Mouse (Mus musculus) left cerebral cortex, postnatal 36 days (tissue): ENCODE measurements around the gene Notch3. TPM values are rescaled to one million over a fixed set of nuclear protein-coding genes. Genes with fewer than 3 reads are reported as not detected.

ENCODE experiments used
- DNase-seq, 2 experiments: peaks; one replicate each; pipeline ENCODE4 v3.0.0; 2021 to 2022; ENCODE audit warnings: low spot score in 2 of 2, mixed read lengths in 1 of 2
- intact Hi-C: fragments of 180-260 bp; cut with DNase I; formaldehyde crosslinking; loops from one replicate; pipeline ENCODE4 v1.15.1; 2025
- total RNA-seq, 2 experiments: library from RNA; stranded (reverse); gene quantifications; 2 replicates each; pipeline ENCODE4 v1.2.3; 2021

The Notch3 gene
- total RNA-seq, 2 experiments from 2014 or later: 7.7 to 10.8 TPM

DNA sequence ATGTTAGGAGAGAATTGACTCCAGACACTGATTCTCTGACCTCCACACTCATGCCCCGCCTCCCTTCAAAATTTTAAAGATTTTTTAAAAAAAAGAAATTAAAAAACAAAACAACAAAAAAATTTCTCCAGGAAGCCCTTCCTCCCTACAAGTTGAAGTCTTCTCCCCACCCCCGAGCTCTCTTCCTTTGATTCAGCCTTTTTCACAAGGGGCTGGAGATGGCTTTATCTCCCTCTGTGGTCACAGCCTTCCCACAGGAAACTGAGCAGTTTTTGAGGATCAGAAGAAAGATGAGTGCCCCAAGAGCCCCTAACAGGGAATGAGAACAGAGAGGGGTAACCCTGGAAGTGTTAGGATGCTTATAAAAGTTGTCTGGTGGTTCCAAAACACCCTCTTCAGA, 5.8 kb upstream of the Notch3 start:
- DNase-seq: no peak
- intact Hi-C loops: no loop called here

DNA sequence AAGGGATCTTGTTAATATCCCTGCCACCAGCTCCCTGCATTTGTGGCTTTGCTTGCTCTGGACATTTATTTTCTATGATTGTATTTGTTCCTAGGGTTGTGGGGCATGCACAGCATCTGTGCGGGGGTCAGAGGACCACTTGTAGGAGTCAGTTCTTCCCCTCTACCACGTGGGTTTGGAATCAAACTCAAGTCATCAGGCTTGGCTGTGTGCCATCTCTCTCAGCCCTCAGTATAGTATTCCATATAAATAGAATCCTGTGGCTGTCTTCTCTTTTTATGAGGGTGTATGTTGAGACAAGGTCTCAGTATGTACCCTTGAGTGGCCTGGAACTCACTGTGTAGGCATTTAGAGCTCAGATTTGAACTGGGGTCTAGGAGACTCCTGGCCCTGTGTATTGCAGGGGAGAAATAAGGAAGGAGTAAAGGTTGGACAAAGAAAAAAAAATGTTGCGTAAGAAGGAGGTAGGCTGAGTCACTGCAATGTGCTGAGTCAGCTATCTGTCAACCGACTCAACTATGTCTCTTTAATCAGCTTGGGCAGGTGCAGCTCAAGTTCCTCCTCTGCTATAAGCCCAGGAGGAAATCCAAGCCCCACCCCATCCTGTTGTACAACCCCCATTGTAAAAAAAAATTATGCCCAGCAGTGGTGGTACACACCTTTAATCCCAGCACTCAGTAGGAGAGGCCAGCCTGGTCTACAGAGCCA, 3.0 kb upstream of the Notch3 start:
- intact Hi-C loops: no loop called here
- no peak for DNase-seq

DNA sequence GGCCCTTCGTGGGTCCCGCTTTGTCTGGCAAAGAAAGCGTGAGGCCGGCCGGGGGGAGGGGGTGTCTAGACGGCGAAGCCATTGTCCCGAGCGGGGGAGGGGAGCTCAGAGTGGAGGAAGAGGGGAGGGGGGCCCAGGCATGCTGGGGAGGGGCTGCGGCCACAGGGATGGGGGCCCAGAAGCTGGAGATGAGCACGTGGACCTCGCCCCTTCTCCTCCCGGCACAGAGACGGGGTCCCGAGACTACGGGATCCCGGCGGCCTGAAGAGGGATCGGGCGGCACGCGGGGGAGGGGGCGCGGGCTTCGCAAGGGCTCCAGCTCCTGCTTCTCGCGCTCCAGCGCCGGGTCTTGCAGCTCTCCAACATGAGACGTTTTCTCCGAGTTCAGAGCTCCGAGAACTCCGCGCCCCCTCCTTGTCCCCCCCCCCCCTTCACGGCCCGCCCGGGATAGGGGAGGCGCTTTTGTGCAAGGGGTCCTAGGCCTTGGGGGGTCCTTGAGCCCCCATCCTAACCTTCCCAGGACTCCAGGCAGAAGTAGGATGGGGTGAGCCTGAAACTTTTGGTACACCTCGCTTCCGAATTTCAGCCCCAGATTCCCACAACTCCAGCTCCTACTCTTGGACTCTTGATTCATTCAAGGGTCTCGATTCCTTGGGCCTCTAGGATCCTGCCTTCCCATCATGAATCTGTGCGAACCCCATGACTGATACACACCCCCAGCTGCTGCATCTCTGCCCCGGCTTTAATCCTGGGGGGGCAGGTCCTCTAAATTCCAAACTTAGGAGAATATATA, 653 bp downstream of the Notch3 start:
- DNase-seq: no peak
- intact Hi-C loops: no loop called here

DNA sequence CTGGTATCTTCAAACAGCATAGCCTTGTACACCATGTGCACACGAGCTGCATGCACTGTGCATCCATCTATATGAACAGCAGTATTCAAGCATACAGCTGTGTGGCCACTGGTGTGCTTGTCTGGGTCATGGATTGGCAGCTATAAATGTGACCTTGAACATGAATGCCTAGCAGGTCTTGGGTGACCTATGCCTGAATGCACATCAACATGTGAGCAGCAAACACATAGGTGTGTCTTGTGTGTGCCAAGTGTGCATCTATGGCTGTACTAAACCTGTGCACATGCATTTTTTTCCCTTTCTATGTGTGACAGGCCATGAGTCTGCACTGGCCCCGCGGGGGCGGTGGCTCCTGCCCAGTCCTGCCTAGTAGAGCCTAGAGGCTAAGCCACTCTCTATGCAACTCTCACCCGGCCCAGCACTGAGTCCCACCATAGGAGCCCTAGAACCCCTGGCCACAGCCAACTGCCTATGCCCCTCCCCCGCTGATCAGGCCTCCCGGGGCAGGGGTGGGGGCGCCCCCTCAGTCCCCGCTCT, 1.3 kb downstream of the Notch3 start:
- no peak for DNase-seq
- intact Hi-C loops: no loop called here

DNA sequence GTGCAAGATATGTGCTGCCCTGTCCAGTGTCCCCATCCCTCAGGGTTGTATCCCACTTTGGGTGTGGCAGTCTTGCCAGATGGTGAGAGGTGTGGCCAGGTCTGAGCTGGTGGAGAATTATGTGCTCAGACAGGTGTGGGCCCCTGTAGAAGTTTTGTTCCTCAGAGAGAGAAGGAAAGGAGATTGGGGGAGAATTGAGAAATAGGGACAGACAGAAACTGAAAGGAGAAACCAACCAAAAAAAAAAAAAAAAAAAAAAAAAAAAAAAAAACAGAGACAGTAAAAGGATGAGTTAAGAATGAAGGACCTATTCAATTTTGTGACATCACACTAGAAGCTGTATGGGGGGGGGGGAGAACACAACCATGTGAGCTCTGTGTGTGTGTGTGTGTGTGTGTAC, 1.9 kb downstream of the Notch3 start:
- no peak for DNase-seq
- intact Hi-C loops: loop anchor here (5.0 kb wide), 1 partner anchor 43 kb away; no protein-coding TSS in a partner anchor

DNA sequence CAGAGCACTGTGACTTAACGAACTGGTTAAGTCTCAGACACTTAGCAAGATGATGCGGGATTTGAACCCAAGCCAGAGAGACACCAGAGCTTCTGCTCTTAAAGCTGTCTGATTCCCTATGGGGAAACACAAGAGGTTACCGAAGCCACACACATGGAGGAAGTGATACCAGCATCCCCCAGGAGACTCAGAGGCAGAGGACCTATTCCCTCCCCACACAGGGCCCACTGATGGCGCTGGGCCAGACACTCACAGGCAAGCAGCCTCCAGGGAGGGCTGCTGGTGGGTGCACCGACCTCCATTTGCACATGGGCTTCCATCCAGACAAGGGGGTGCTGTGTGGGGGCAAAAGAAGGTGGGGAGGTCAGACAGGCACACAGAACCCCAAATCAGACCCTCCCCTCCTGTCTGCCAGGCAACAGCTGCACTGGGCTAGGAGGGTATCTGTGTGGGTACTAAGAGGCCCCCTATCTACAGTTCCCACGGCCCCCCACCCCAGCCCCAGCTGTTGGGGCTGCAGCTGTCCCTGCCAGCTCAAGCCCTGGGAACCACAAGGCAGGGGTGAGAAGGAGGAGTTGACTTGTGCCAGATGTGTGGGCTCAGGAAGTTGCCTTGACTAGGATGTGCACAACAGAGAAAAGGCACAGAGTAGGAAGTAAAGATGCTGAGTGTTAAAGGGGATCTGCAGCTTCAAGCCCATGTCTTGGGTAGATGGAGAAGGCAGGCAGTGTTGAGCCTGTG, 2.6 kb downstream of the Notch3 start:
- intact Hi-C loops: loop anchor here (5.0 kb wide), 1 partner anchor 43 kb away; no protein-coding TSS in a partner anchor

DNA sequence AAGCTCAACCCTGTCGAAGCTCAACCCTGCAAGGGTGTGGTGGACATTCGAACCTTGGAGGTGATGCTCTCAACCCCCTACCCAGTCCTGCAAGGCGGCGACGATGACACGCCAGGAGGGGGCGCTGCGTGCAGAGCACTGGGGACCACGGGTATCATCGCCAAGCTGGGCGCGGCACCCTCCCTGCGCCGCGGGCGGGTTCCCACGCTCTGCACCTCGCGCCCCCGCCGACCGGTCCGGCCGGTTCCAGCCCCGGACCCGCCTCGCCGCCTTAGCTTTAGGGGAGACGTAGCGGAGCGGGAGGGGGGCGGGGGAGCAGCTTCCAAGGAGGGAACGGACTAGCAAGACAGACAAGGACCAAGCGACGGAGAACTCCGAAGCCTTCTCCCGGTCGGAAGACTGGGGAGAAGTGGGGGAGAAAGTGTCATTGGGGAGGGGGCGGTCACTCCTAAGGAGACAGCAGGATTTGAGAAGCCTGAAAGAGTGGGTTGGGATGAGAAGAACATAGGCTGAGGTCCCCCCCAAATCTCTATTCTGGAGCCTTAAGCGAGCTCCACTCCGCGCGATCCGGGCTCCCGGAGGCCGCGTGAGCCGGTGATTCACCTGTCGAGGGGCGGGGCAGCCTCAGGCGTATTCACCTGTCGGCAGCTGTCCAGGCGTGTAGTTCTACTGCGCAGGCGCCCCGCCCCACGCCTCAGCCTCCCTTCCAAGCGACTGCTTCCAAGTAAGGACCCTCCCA, 4.4 kb downstream of the Notch3 start:
- DNase-seq: peak; percentile 45 to 53
- intact Hi-C loops: loop anchor here (5.0 kb wide), 1 partner anchor 45 kb away; no protein-coding TSS in a partner anchor

More for the DNA sequence above, 2.6 kb downstream of the Notch3 start:
- no peak for DNase-seq

DNA sequence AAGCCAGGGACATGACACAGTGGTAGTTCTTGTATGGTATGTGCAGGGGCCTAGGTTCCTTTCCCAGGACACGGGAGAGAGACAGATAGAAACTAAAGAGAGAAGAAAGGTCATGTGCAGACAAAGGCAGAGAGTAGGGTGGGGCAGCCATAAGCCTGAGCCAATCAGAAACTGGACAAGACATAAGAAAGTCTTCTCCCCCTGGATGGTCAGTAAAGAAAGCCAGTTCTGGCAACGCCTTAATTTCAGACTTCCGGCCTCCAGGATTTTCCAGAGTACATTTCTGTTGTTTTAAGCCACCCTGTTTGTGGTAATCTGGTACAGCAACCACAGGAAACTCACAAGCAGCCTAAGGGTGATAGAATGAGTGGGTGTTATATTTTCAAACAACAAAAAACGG, 5.8 kb downstream of the Notch3 start:
- intact Hi-C loops: loop anchor here (5.0 kb wide), 1 partner anchor 46 kb away; no protein-coding TSS in a partner anchor

DNA sequence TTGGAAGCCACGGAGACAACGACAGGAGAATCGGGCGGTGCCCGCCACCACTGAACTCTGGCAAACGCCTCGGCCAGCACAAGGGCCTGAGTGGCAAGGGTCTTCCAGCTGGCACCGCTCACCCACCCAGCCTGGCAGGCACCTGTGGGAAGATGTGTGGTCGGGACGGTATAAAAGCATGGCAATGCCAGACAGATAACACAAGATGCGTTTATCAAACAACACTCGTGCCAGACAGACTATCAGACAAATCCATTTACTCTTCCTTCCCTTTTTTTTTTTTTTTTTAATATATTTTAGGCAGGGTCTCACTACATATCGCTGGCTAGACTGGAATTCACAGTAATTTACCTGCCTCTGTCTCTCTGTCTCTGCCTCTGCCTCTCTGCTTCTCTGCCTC, 7.8 kb downstream of the Notch3 start:
- no peak for DNase-seq
- intact Hi-C loops: no loop called here

More for the DNA sequence above, 5.8 kb downstream of the Notch3 start:
- DNase-seq: no peak

DNA sequence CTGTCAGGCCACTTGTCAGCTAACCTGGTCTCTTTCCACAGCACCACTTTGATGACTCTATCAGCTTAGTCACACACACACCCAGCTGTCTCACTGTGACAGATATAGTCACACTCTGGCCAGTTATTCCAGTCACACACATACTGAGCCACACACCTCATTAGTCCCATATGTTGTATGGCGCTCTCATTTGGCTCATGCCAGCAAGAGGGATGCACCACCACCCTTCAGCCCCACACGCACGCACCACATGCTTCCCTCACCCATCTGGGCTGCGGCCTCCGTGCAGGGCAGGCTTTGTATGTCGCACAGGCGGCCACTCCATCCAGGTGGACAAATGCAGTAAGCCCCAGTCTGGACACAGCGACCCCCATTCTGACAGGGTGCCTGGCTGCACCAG, 19.9 kb downstream of the Notch3 start:
- intact Hi-C loops: no loop called here
- peak in 1 of 2 experiments; percentile 26 for DNase-seq

DNA sequence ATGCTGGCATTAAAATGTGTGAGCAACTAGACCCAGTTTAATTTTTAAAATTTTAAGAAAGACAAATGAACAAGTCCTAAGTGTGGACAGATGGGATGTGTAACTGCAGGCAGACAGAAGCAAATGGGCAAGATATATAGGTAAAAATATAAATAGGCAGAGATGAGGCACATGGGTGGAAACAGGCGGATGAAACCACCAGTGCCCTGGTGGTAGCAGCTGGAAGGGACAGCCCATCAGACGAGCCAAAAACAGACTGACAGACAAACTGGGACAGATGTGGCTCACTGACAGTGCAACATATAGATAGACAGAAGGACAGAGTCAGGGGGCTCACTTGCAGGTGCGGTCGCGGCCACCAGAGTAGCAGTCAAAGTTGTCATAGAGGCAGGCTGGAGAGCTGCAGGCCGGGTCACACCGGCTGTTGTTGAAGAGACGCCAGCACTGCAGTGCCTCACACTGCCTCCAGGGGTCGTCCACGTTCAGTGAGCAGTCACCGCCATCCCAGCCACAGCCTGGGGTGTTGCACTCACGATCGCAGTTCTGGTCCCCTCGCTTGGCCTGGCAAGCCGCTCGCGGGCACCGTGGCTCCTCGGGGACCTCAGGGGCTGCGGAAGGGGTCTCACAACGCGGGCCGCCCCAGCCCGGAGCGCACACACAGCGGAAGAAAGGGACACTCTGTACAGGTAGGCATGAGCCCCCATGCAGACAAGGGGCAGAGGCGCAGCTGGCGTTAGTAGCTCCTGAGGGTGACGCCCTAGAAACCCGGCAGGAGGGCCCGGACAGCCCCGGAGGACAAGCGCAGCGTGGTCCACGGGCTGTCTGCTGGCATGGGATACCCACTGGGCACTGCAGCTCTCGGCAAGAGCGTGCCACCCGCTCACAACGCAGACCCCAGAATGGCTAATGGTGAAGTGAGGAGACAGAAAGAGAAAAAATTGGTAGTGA, 23.5 kb downstream of the Notch3 start:
- intact Hi-C loops: no loop called here
- peak; percentile 76 to 81 for DNase-seq

DNA sequence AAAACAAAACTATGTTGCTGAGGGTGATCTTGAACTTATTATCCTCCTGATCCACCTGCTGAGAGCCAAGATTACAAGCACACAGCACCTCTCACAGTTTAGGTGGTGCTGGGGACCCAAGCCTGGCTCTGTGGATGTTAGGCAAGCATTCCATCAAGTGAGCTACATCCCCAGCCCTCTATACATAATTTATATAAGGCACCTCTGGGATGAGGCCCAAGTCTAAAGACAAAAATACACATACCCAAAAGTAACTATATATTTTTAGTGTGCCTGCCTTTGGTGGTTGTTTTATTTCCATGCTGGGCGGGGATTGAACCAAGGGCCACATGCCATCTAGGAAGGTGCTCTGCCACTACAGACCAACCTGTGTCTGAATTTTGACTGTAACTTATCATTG, 24.4 kb downstream of the Notch3 start:
- DNase-seq: no peak
- intact Hi-C loops: no loop called here

DNA sequence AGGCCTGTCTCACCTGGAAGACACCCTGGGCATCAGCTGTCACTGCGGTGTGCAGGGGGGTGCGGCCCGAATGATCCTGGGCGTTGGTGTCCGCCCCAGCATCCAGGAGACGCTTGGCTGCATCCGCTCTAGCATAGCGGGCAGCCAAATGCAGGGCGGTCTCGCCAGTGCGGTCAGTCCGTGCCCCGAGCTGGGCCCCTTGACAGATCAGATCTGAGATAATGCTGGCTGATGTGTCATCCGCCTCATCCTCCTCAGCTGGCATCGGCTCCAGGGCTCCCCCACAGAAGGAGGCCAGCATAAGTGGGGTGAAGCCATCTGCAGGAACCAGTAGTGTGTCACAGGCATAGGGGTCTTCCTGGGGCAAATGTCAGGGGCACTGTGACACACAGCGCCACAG, 33.3 kb downstream of the Notch3 start:
- intact Hi-C loops: no loop called here
- no peak for DNase-seq

DNA sequence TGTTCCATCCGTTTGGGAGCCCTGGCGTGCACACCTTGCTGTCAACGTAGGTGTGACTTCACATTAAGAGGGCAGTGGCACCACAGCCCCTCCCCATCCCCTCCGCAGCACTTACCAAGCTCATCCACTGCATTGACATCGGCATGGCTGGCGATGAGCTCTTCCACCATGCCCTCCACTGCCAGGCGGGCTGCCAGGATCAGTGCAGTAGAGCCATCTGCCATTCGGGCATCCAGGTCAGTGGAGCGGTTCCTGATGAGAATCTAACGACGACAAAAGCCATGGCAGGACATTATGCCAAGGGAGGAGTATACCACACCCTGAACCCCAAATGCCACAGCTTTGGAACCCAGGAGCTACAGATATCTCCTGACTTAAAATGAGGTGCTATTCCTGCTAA, 34.6 kb downstream of the Notch3 start:
- DNase-seq: no peak
- intact Hi-C loops: no loop called here

DNA sequence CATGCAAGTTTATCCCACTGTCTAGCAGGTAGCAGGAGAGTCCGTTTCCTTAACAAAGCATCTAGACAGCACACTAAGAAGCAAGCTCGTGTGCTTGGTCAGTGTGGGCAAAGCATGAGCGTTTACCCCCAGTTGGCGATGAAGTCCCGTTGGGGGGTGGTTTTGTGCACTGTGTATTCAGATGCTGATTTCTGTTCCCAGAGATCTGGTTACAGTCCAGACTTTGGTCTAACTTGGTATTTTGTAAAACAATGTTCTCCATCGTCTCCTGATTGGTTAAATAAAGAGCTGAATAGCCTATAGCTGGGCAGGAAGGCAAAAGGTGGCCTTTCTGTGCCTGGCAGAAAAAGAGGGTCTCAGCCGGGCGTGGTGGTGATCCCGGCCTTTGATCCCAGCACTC, 36.1 kb downstream of the Notch3 start:
- DNase-seq: no peak
- intact Hi-C loops: no loop called here

DNA sequence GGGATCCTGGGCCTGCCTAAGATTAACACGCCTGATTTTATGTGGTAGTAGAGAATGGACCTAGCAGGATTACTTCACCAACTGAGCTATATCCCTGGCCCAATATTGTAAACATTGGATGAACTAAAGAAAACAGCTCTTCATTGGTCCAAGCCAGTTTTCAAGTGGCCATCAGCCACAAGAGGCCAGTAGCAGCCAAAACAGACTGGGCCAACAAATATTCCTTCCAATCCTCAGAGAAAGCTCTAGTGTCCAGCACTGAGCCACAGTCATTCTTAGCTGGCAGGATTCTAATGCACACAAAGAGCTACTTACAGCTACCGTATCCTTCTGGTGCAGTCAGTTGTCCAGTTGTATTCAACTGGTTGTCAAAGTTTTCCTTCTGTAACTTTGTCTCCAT, 39.5 kb downstream of the Notch3 start:
- intact Hi-C loops: no loop called here
- DNase-seq: no peak

DNA sequence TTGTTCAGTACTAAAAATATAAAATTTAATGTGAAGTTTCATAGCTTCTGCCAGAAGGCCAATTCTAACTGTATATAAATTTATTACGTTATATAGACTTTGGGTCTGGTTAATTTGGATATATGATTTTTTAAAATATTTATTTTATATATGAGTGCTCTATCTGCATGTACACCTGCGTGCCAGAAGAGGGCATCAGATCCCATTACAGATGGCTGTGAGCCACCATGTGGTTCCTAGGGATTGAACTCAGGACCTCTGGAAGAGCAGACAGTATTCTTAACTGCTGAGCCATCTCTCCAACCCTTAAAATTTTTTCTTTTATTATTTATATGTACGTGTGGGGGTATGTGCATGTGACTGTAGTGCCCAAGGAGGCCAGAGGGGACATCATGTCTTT, 41.2 kb downstream of the Notch3 start:
- DNase-seq: no peak
- intact Hi-C loops: no loop called here

DNA sequence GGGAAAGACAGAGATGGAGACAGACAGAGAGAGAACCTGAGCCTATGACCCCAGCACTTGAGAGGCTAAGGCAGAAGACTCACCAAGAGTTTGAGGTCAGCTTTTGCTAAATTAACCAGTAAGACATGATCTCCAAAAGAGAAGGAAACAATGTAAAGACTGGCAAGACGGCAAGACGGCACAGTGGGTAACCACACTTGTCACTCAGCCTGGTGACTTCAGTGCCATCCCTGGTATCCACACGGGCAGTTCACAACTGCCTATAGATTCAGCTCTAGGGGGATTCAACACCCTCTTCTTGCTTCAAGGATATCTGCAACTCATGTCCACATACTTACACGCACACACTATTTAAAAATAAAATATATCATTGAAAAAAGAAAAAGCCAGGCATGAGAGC, 43.1 kb downstream of the Notch3 start:
- DNase-seq: no peak
- intact Hi-C loops: no loop called here
